Mouse (Mus musculus) stomach, adult 2 months (tissue): ENCODE data around the gene Orc2. TPM values are rescaled to one million over a fixed set of nuclear protein-coding genes. Genes with fewer than 3 reads are reported as not detected.

Experiments
- polyA plus RNA-seq: library from polyadenylated mRNA; depleted of rRNA; stranded (reverse); fragments of >200 nt; gene quantifications from 2 replicates; pipeline ENCODE4 v1.2.3, GENCODE M21; 2012; rRNA removed

Orc2 gene
- polyA plus RNA-seq: 1.4 and 2.1 TPM in 2 replicates

DNA sequence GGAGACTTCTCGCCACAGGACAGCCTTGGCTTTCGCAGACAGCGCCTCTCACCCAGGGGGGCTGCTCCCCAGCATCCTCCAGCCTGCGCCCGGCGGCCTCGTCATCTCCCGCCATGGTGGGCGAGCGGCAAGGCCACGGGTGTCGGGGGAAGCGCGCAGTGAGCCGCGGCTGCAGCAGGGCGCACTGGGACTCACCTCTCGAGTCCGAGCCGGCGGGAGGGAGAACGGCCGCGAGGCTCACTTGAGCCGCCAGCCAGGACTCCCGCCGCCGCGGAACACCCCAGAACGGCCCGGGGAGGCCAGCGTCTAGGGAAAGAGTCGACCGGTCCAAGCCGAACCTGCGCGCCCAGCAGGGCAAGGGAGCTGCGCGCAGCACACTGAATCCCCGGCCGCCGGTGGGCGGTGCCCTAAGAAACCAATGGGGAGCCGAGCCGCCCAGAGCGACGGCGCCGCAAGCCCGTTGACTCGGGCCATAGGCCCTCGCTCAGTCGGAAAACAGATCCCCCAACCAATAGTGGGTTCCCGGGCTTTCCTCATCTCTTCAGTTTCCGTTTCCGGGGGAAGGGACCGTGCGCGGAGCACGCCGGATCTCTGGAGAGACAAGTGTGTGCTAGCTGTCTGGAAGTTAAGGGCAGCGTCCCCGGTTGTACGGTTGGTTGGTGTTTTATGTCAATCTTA, at the start of gene Orc2:
TSS of gene Orc2 (minus strand) at position 533 of the 678 bp plus-strand sequence.

DNA sequence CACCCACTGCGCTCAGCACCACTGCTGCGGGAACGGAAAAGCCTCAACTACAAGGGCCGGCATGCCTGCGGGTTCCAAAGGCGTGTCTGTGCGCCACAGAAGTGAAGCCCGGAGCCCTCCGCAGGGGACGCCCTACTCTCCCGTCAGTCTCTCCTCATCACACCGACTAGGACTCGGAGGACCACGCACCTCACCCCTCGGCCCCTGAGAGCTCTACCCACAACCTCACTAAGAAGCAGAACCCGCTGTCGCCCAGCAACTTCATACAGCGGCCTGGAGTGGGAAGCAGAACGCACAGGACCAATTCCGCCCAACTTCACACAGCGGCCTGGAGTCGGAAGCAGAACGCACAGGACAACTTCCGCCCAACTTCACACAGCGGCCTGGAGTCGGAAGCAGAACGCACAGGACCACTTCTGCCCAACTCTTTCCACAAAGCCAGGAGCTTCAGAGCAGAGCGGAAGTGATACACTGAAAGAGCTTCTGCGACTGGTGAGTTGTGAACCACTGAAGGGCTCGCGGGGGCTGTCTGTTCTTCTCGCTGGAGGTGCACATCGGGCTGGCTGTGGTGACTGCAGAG, 59.7 kb downstream of the Orc2 start, which contains the start of the genes Nif3l1 and Ppil3:
TSS of gene Nif3l1 (plus strand) at position 9 of the 580 bp plus-strand sequence.
TSS of gene Ppil3 (minus strand) at position 344 of the 580 bp plus-strand sequence.

DNA sequence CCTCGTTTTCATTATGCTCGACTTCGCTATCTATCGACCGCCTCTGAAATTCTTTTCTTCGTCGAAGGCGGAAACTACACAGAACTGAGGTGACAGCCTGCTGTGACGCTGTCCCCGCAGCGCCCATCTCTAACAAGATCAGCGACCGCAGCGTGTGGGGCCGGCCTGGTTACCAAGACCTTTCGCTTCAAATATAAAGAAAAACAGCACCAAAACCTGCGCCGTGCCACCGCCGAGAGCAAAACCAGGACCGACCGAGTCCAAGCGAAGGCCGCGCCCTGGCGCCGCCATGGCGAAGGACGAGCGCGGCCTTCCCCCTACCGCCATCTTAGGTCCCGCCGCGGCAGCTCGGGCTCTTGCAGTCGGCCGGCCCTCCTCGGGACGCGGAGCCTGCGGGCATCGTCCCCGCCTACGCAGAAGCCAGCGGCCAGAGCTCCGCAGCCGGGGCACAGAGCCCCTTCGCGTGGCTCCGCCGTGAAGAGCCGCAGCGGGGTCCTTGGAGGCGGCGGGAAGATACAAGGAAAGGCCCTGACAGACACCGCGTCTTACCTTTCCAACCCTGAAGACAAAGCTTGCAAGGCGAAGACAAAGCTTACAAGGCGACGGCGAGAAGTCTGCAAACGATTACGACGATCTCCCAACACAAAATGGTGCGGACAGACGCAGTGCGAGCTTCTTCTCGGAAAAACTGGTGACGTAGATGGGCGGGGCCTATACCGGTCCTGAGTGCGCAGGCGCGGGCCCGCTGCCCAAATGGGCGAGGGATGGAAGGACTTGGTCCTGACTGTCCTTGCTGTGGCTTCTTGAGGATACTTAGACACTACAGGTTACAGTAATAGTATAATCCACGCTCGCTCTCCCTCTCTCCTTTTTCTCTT, 81.3 kb downstream of the Orc2 start, which contains the start of gene Clk1:
TSS of gene Clk1 (minus strand) at position 696 of the 878 bp plus-strand sequence.

Other genes starting within 250 kb of the Orc2 start
- gene Aox2, start 226.8 kb downstream of the Orc2 start, polyA plus RNA-seq: not detected in 2 replicates
- gene Bzw1, start 112.2 kb downstream of the Orc2 start, polyA plus RNA-seq: 2.5 and 4.4 TPM in 2 replicates
- 2.4 and 3.5 TPM in 2 replicates for gene Clk1, start 81.0 kb downstream of the Orc2 start, polyA plus RNA-seq
- gene Nif3l1, start 60.0 kb downstream of the Orc2 start, polyA plus RNA-seq: 5.6 and 6.2 TPM in 2 replicates
- gene Ppil3, start 59.6 kb downstream of the Orc2 start, polyA plus RNA-seq: 2.6 and 6.1 TPM in 2 replicates
- gene Fam126b, start 81.2 kb upstream of the Orc2 start, polyA plus RNA-seq: 0.10 and 0.12 TPM in 2 replicates
- 4.3 and 5.1 TPM in 2 replicates for gene Ndufb3, start 81.3 kb upstream of the Orc2 start, polyA plus RNA-seq
- gene Als2cr12, start 190.9 kb upstream of the Orc2 start, polyA plus RNA-seq: not detected in 2 replicates
- 8.6 and 13.5 TPM in 2 replicates for gene Cflar, start 206.4 kb upstream of the Orc2 start, polyA plus RNA-seq